Mouse (Mus musculus): Measurements from ENCODE around the gene Wdr18.

DNA sequence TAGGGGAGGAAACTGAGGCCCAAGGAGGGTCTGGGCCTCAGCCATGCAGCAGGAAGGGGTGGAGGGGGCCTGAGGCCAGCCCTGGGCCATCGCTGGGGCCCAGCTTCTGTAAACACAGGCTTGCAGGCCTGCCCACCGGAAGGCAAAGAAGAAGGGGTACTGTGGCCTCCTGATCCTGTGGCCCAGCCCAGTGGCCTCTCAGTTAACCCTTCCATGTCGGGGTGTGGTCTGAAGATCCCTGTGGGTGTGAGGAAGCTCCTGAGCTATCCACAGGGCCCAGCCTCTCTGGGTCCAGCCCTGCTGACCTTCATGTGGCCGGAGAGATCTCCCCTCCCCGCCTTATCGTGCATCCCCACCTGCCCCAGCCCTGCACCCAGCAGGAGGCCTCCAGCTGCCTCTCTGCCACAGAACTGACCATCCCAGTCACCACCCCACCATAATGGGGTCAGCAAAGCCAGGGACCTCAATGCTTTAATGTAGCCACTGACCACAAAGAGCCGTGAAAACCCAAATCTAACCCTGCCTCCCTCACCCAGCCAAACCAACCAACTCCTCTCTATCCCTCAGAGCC is 13.1 kb upstream of the Wdr18 start:
- TF ChIP-seq CTCF (IDR thresholded peaks at IDR 0.05; ENCODE audit: extremely low read depth, insufficient read depth, low read length) = no peak
- no peak for TF ChIP-seq POLR2A (IDR thresholded peaks at IDR 0.05; ENCODE audit: extremely low read depth, insufficient read depth, low read length)

All from cortical plate, adult 2 months (tissue).